Mouse (Mus musculus) E14TG2a.4 (cell line): ENCODE measurements around the gene Mfsd2a.

Experiments
- CTCF ChIP-seq: conservative IDR thresholded peaks from 2 replicates; pipeline ENCODE4 v1.5.1; 2014; ENCODE audit warnings: low read length
- POU5F1 ChIP-seq: IDR thresholded peaks from 2 replicates; pipeline ENCODE4 v1.6.1; 2014; ENCODE audit warnings: low read length, borderline replicate concordance

DNA sequence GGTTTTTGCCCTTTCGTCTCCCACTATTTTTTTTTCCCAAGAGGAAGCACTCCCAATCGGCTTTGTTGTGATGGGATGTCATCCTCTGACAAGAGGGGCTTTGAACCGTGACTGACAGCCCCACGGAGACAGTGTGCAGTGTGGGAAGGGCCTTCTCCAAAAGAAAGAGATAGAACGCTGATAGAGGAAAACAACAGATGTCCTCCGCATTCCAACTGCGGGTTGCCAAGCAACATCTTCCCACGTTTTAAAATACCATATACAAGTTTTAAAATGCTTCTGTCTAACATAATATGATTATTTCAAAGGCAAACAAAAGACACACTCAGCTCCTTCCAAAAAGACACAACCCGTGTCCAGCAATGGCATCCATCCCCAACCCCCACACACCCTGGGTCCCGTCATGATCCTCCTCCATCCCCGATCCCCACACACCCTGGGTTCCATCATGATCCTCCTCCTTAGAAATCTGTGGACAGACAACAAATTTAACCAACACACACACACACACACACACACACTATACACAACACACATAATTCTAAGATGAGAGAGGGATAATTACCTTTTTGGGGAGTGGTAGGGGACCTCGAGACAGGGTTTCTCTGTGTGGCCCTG, 51.3 kb downstream of the Mfsd2a start:
- TF ChIP-seq CTCF, result no peak
- TF ChIP-seq POU5F1, result no peak
